Mouse (Mus musculus): ENCODE measurements at regions not wholly inside any gene's neighbourhood (a gene's known extent, or its start where the extent isn't known, plus 50 kb on each side); places are given as distances from the start of the nearest gene placed in this dataset.

DNA sequence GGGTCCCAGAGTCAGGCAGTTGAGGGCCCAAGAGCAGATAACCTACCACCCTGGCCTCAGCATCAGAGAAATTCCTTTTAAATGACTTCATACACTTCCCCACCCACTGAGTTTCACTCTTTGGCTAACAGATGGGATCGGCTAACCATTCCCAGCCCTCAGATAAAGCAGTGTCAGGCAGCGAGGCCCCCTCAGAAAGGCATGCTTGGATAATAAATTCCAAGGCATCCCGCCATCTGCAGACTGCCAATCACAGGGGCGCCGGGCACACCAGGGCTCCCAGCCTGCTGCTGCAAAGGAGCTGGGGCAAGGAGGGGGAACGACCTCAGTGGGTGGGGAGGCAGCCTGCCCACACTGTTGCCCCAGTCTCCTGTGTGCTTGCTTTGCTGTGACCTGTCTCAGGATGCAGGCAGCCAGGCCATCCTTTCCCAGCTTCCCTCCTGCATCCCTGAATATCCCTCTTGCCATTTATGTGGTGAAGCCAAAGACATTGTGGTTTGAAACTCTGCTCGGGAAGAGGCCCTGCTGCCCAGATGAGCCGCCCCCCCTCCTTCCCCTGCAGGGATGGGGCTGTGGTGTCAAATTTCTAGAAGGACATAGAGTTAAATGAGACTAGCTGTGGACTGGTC, 143.6 kb downstream of the Gm26897 start:
- Histone ChIP-seq H3K4me2 (ENCODE audit: low read length) (no peak overlapping the region), H3K27me3 (ENCODE audit: control insufficient read depth, insufficient read depth, low read length) (no peaks in the 10 kb centered on the region), H3K4me3 (ENCODE audit: control insufficient read depth in 1 of 2, insufficient read depth in 1 of 2, low read depth in 1 of 2, low read length in 2 of 2) (no peak overlapping the region), H3K36me3 (ENCODE audit: control insufficient read depth, insufficient read depth, low read length) (no peaks in the 10 kb centered on the region), H3K27ac (replicated peaks in 1 of 2; ENCODE audit: control insufficient read depth in 1 of 2, insufficient read depth in 1 of 2, low read depth in 2 of 2, low read length in 2 of 2) (peak overlapping the region; percentile 20 to 30; a peak in 1 of 4 replicates), H3K9ac (ENCODE audit: low read length) (no peak overlapping the region), H3K9me3 (ENCODE audit: control insufficient read depth, low read length) (peaks cover 5% of the 10 kb centered on the region), H3K4me1 (ENCODE audit: control insufficient read depth in 2 of 2, insufficient read depth in 2 of 2, low read length in 2 of 2) (peaks cover 12 to 13% of the 10 kb centered on the region in 2 experiments)
- 4% methylated on average over 8 of the region's 8 CpGs for WGBS
- 0 out of 2 replicates have a peak, but pooled peaks have one; percentile 5 for ATAC-seq (ENCODE audit: insufficient number of reproducible peaks, insufficient read depth, low FRiP score, low read depth)

DNA sequence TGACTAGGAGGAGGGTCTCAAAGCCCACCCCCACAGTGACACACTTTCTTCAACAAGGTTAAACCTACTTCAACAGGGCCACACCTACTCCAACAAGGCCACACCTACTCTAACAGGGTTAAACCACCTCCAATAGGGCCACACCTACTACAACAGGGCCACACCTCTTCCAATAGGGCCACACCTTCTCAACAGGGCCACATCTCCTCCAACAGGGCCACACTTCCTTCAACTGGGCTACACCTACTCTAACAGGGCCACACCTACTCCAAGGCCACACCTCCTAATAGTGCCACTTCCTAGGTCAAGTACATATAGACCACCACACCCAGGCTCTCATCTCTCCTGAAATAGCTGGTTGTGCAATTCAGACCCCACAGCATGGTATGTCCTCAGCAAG, 145.3 kb downstream of the Gm26897 start:
- H3K9me3 ChIP-seq (ENCODE audit: control insufficient read depth, low read length), result no peaks in the 10 kb centered on the region
- H3K27me3 ChIP-seq (ENCODE audit: control insufficient read depth, insufficient read depth, low read length), result no peaks in the 10 kb centered on the region
- ATAC-seq (ENCODE audit: insufficient number of reproducible peaks, insufficient read depth, low FRiP score, low read depth), result no peak
- H3K4me2 ChIP-seq (ENCODE audit: low read length), result no peak overlapping the region
- no peak overlapping the region for H3K9ac ChIP-seq (ENCODE audit: low read length)
- peaks cover 12 to 13% of the 10 kb centered on the region in 2 experiments for H3K4me1 ChIP-seq (ENCODE audit: control insufficient read depth in 2 of 2, insufficient read depth in 2 of 2, low read length in 2 of 2)
- H3K4me3 ChIP-seq (ENCODE audit: control insufficient read depth in 1 of 2, insufficient read depth in 1 of 2, low read depth in 1 of 2, low read length in 2 of 2), result no peak overlapping the region
- no peak overlapping the region for H3K27ac ChIP-seq (replicated peaks in 1 of 2; ENCODE audit: control insufficient read depth in 1 of 2, insufficient read depth in 1 of 2, low read depth in 2 of 2, low read length in 2 of 2)
- no peaks in the 10 kb centered on the region for H3K36me3 ChIP-seq (ENCODE audit: control insufficient read depth, insufficient read depth, low read length)

DNA sequence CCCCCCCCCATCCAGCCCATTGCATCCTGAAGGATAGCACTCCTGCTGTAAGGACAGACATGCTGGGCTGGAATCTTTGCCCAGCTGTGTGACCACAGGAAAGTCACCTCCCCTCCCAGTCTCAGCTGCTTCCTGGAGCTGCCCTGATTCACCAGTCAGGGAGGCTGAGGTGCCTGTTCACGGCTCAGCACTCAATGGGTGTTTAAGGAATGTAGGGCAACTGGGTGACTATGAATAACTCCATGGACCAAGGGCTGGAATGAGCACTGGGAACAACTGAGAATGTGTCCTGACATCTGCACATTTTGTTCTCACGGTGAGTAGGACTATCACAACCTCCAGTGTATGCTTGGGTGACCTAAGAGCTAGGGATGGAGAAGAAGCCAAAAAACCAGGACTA, 146.5 kb downstream of the Gm26897 start:
- H3K36me3 ChIP-seq (ENCODE audit: control insufficient read depth, insufficient read depth, low read length), result no peaks in the 10 kb centered on the region
- no peak overlapping the region for H3K9ac ChIP-seq (ENCODE audit: low read length)
- H3K27ac ChIP-seq (replicated peaks in 1 of 2; ENCODE audit: control insufficient read depth in 1 of 2, insufficient read depth in 1 of 2, low read depth in 2 of 2, low read length in 2 of 2), result no peak overlapping the region
- no peaks in the 10 kb centered on the region for H3K27me3 ChIP-seq (ENCODE audit: control insufficient read depth, insufficient read depth, low read length)
- peaks cover 12 to 13% of the 10 kb centered on the region in 2 experiments for H3K4me1 ChIP-seq (ENCODE audit: control insufficient read depth in 2 of 2, insufficient read depth in 2 of 2, low read length in 2 of 2)
- H3K4me2 ChIP-seq (ENCODE audit: low read length), result no peak overlapping the region
- WGBS, result 47% methylated on average over 2 of the region's 2 CpGs
- H3K4me3 ChIP-seq (ENCODE audit: control insufficient read depth in 1 of 2, insufficient read depth in 1 of 2, low read depth in 1 of 2, low read length in 2 of 2), result no peak overlapping the region
- no peak for ATAC-seq (ENCODE audit: insufficient number of reproducible peaks, insufficient read depth, low FRiP score, low read depth)
- H3K9me3 ChIP-seq (ENCODE audit: control insufficient read depth, low read length), result no peaks in the 10 kb centered on the region

DNA sequence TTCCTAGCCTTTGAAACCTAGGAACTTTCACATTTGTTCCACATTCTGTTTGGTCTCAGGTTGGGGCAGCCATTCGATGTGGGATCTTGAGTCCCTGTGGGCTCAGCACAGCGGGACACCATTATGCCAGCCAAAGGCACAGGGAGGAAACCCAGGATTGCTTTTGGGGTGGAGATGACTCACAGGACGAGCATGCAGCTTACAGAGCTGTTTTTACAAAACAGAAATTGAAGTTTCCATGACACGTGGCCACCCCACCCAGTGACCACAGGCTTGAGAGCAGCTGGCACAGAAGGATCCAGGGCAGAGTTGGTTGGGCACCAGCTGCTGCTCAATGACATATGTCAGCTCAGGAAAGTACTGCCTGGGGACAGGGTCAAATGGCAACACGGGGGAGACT, 147.8 kb downstream of the Gm26897 start:
- H3K4me3 ChIP-seq (ENCODE audit: control insufficient read depth in 1 of 2, insufficient read depth in 1 of 2, low read depth in 1 of 2, low read length in 2 of 2), result no peak overlapping the region
- no peak overlapping the region for H3K27ac ChIP-seq (replicated peaks in 1 of 2; ENCODE audit: control insufficient read depth in 1 of 2, insufficient read depth in 1 of 2, low read depth in 2 of 2, low read length in 2 of 2)
- H3K9ac ChIP-seq (ENCODE audit: low read length), result no peak overlapping the region
- no peak overlapping the region for H3K4me2 ChIP-seq (ENCODE audit: low read length)
- peaks cover 12 to 13% of the 10 kb centered on the region in 2 experiments for H3K4me1 ChIP-seq (ENCODE audit: control insufficient read depth in 2 of 2, insufficient read depth in 2 of 2, low read length in 2 of 2)
- H3K27me3 ChIP-seq (ENCODE audit: control insufficient read depth, insufficient read depth, low read length), result no peaks in the 10 kb centered on the region
- no peaks in the 10 kb centered on the region for H3K9me3 ChIP-seq (ENCODE audit: control insufficient read depth, low read length)
- no peaks in the 10 kb centered on the region for H3K36me3 ChIP-seq (ENCODE audit: control insufficient read depth, insufficient read depth, low read length)
- WGBS, result 41% methylated on average over 5 of the region's 5 CpGs
- ATAC-seq (ENCODE audit: insufficient number of reproducible peaks, insufficient read depth, low FRiP score, low read depth), result no peak

DNA sequence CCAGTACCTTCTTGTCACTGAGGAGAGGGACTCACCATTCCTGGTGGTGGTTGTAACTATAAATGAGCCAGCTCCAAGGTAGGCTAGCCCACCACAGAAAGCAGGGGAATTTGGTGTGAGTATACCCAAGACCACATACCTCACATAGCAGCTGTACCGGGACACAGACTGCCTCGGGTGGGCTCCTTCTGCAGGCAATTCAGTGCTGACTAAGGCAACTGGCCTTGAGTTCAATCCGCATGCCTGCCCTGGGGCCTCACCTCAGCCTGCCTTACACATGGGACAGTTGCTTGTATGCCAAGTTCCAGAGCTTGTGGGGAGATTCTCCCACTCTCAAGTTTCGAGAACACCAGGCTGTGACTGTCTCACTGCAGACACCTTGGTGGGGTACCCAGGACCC, 153.6 kb downstream of the Gm26897 start:
- no peak for ATAC-seq (ENCODE audit: insufficient number of reproducible peaks, insufficient read depth, low FRiP score, low read depth)
- 43% methylated on average over 4 of the region's 4 CpGs for WGBS
- Histone ChIP-seq H3K9me3 (ENCODE audit: control insufficient read depth, low read length) (no peaks in the 10 kb centered on the region), H3K27me3 (ENCODE audit: control insufficient read depth, insufficient read depth, low read length) (peaks cover 2% of the 10 kb centered on the region; the same call in 1 of the 2 replicates), H3K9ac (ENCODE audit: low read length) (no peak overlapping the region), H3K27ac (replicated peaks in 1 of 2; ENCODE audit: control insufficient read depth in 1 of 2, insufficient read depth in 1 of 2, low read depth in 2 of 2, low read length in 2 of 2) (no peak overlapping the region), H3K4me1 (ENCODE audit: control insufficient read depth in 2 of 2, insufficient read depth in 2 of 2, low read length in 2 of 2) (peaks cover 4% of the 10 kb centered on the region in 2 experiments; a peak in 2 of 4 replicates), H3K4me2 (ENCODE audit: low read length) (no peak overlapping the region), H3K4me3 (ENCODE audit: control insufficient read depth in 1 of 2, insufficient read depth in 1 of 2, low read depth in 1 of 2, low read length in 2 of 2) (no peak overlapping the region), H3K36me3 (ENCODE audit: control insufficient read depth, insufficient read depth, low read length) (no peaks in the 10 kb centered on the region)

DNA sequence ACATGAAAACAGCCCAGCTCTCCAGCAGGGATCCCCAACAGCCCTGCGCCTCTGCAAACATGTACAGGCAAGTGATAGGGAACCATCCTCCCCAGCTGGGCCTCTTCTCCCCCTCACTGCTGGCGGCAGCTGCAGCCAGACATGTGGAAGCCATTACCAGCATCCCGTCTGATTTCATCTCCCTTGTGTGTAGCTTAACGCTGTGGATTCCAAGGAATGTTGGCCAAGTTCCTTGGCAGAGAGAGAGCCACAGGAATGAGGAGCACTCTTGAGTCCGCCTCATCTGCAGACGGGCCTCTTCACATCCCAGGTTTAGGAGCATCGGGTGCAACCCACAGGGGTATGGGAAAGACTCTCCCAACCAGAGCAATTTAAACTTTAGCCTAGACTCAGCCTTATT, 157.1 kb downstream of the Gm26897 start:
- H3K9me3 ChIP-seq (ENCODE audit: control insufficient read depth, low read length), result no peaks in the 10 kb centered on the region
- H3K27me3 ChIP-seq (ENCODE audit: control insufficient read depth, insufficient read depth, low read length), result peaks cover 12% of the 10 kb centered on the region
- no peak overlapping the region for H3K9ac ChIP-seq (ENCODE audit: low read length)
- 38% methylated on average over 7 of the region's 7 CpGs for WGBS
- H3K36me3 ChIP-seq (ENCODE audit: control insufficient read depth, insufficient read depth, low read length), result no peaks in the 10 kb centered on the region
- no peak overlapping the region for H3K4me2 ChIP-seq (ENCODE audit: low read length)
- no peak overlapping the region for H3K4me3 ChIP-seq (ENCODE audit: control insufficient read depth in 1 of 2, insufficient read depth in 1 of 2, low read depth in 1 of 2, low read length in 2 of 2)
- peak; percentile 26; the same call in 1 of the 2 replicates for ATAC-seq (ENCODE audit: insufficient number of reproducible peaks, insufficient read depth, low FRiP score, low read depth)
- peaks cover 11 to 12% of the 10 kb centered on the region in 2 experiments; a peak in 3 of 4 replicates for H3K4me1 ChIP-seq (ENCODE audit: control insufficient read depth in 2 of 2, insufficient read depth in 2 of 2, low read length in 2 of 2)
- H3K27ac ChIP-seq (replicated peaks in 1 of 2; ENCODE audit: control insufficient read depth in 1 of 2, insufficient read depth in 1 of 2, low read depth in 2 of 2, low read length in 2 of 2), result peak overlapping the region; percentile 27 to 66; a peak in 3 of 4 replicates

DNA sequence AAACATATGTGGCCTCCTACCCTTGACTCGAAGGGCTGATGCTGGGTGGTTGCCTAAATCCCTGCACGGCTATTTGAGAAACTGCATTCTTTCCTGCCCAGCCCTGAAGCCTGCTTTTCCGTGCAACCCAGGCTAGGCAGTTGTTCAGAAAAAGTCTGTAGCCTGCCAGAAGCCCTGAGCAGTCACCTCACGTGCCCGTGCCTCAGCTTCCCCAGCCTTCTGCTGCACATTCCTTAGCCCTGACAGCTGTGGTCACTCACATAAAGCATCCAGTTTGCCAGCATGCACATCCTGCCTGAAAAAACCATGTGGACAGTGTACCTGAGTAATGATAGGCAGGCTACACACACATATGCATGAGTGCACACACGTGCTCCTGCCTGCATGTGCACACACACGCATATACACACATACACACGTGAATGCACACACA, 157.6 kb downstream of the Gm26897 start:
- Histone ChIP-seq H3K36me3 (ENCODE audit: control insufficient read depth, insufficient read depth, low read length) (no peaks in the 10 kb centered on the region), H3K27me3 (ENCODE audit: control insufficient read depth, insufficient read depth, low read length) (peaks cover 12% of the 10 kb centered on the region), H3K4me2 (ENCODE audit: low read length) (no peak overlapping the region), H3K4me3 (ENCODE audit: control insufficient read depth in 1 of 2, insufficient read depth in 1 of 2, low read depth in 1 of 2, low read length in 2 of 2) (no peak overlapping the region), H3K9ac (ENCODE audit: low read length) (no peak overlapping the region), H3K9me3 (ENCODE audit: control insufficient read depth, low read length) (no peaks in the 10 kb centered on the region), H3K27ac (replicated peaks in 1 of 2; ENCODE audit: control insufficient read depth in 1 of 2, insufficient read depth in 1 of 2, low read depth in 2 of 2, low read length in 2 of 2) (peak overlapping the region; percentile 27 to 66), H3K4me1 (ENCODE audit: control insufficient read depth in 2 of 2, insufficient read depth in 2 of 2, low read length in 2 of 2) (peaks cover 11 to 12% of the 10 kb centered on the region in 2 experiments; a peak in 3 of 4 replicates)
- whole genome bisulfite sequencing, result 53% methylated on average over 8 of the region's 8 CpGs
- no peak for ATAC-seq (ENCODE audit: insufficient number of reproducible peaks, insufficient read depth, low FRiP score, low read depth)

DNA sequence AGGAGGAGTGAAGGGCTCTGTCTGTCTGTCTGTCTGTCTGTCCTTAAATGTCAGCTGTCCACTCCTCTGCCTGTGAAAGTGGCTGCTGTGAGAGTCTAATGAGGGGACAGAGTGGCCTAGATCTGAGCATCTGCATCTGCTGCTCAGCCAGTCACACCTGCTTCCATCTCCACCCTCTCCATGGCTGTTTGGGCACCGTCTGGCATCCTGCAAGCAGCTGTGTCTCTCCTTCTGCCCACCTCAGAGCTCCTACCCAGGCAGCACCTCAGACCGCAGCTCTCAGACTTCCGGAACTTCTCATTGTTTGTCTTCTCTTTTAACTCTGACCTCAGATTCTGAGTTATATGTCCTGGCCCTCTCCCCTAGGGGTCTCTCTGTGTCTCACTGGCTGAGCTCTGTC, 159.2 kb downstream of the Gm26897 start:
- no peaks in the 10 kb centered on the region for H3K36me3 ChIP-seq (ENCODE audit: control insufficient read depth, insufficient read depth, low read length)
- no peak overlapping the region for H3K4me3 ChIP-seq (ENCODE audit: control insufficient read depth in 1 of 2, insufficient read depth in 1 of 2, low read depth in 1 of 2, low read length in 2 of 2)
- H3K9me3 ChIP-seq (ENCODE audit: control insufficient read depth, low read length), result no peaks in the 10 kb centered on the region
- no peak overlapping the region for H3K9ac ChIP-seq (ENCODE audit: low read length)
- H3K4me1 ChIP-seq (ENCODE audit: control insufficient read depth in 2 of 2, insufficient read depth in 2 of 2, low read length in 2 of 2), result peaks cover 11 to 12% of the 10 kb centered on the region in 2 experiments; a peak in 3 of 4 replicates
- 72% methylated on average over 3 of the region's 3 CpGs for WGBS
- ATAC-seq (ENCODE audit: insufficient number of reproducible peaks, insufficient read depth, low FRiP score, low read depth), result no peak
- H3K27me3 ChIP-seq (ENCODE audit: control insufficient read depth, insufficient read depth, low read length), result peaks cover 10% of the 10 kb centered on the region
- H3K4me2 ChIP-seq (ENCODE audit: low read length), result no peak overlapping the region
- H3K27ac ChIP-seq (replicated peaks in 1 of 2; ENCODE audit: control insufficient read depth in 1 of 2, insufficient read depth in 1 of 2, low read depth in 2 of 2, low read length in 2 of 2), result no peak overlapping the region
